Mouse (Mus musculus): ENCODE results near the gene Smyd3.

Gene Smyd3

GRCm38 (mm10) chr1:178960015-178960559 lies 557.8 kb downstream of the Smyd3 start:
- DNase-seq (ENCODE audit: low read depth, low spot score): peak; percentile 81

GRCm38 (mm10) chr1:178958641-178959040 lies 559.2 kb downstream of the Smyd3 start:
- no peak for DNase-seq (ENCODE audit: low read depth, low spot score)

- no peak for DNase-seq (ENCODE audit: low read depth, low spot score)
Observed at GRCm38 (mm10) chr1:178952910-178953309, 564.9 kb downstream of the Smyd3 start.

- peak; percentile 29 for DNase-seq (ENCODE audit: low read depth, low spot score)
Observed at GRCm38 (mm10) chr1:178942251-178942963, 575.4 kb downstream of the Smyd3 start.

- DNase-seq (ENCODE audit: low read depth, low spot score): no peak
Observed at GRCm38 (mm10) chr1:178940353-178940752, 577.5 kb downstream of the Smyd3 start.

GRCm38 (mm10) chr1:178936976-178937375 lies 580.9 kb downstream of the Smyd3 start:
- no peak for DNase-seq (ENCODE audit: low read depth, low spot score)

- peak; percentile 88 for DNase-seq (ENCODE audit: low read depth, low spot score)
Observed at GRCm38 (mm10) chr1:178936457-178936856, 581.4 kb downstream of the Smyd3 start.

GRCm38 (mm10) chr1:178933953-178934637 lies 583.7 kb downstream of the Smyd3 start:
- DNase-seq (ENCODE audit: low read depth, low spot score): no peak

GRCm38 (mm10) chr1:178929531-178929930 lies 588.3 kb downstream of the Smyd3 start:
- DNase-seq (ENCODE audit: low read depth, low spot score): no peak

GRCm38 (mm10) chr1:178924492-178925183 lies 593.2 kb downstream of the Smyd3 start:
- DNase-seq (ENCODE audit: low read depth, low spot score): no peak

GRCm38 (mm10) chr1:178917194-178917902 lies 600.5 kb downstream of the Smyd3 start:
- no peak for DNase-seq (ENCODE audit: low read depth, low spot score)

GRCm38 (mm10) chr1:178915056-178915455 lies 602.8 kb downstream of the Smyd3 start:
- no peak for DNase-seq (ENCODE audit: low read depth, low spot score)

GRCm38 (mm10) chr1:178912936-178913716 lies 604.7 kb downstream of the Smyd3 start:
- no peak for DNase-seq (ENCODE audit: low read depth, low spot score)

GRCm38 (mm10) chr1:178910951-178911350 lies 606.9 kb downstream of the Smyd3 start:
- DNase-seq (ENCODE audit: low read depth, low spot score): peak; percentile 63

Data from 3T3-L1 (cell line).